Mouse (Mus musculus): ENCODE measurements around the gene Atg10.

The Atg10 gene

GRCm38 (mm10) chr13:90922751-90923612, 300.8 kb downstream of the Atg10 start, which contains the start of gene Rps23:
TSS of gene Rps23 (plus strand) at chr13:90922958.
- in situ Hi-C loops (cut with MboI; ENCODE audit: unreplicated experiment in 2 of 2), result loop anchor here (10.0 kb wide), 2 partner anchors 882 to 1412 kb away; partner anchors contain the start of gene Zcchc9 (in 1 of the 2)

- in situ Hi-C loops (cut with MboI; ENCODE audit: unreplicated experiment in 2 of 2), result no loop called here
These were observed 309.0 kb downstream of the Atg10 start for GRCm38 (mm10) chr13:90914721-90915120.

GRCm38 (mm10) chr13:90913675-90914192, 310.0 kb downstream of the Atg10 start:
- in situ Hi-C loops (cut with MboI; ENCODE audit: unreplicated experiment in 2 of 2), result no loop called here

GRCm38 (mm10) chr13:90912760-90913674, 310.8 kb downstream of the Atg10 start:
- in situ Hi-C loops (cut with MboI; ENCODE audit: unreplicated experiment in 2 of 2), result no loop called here

- in situ Hi-C loops (cut with MboI; ENCODE audit: unreplicated experiment in 2 of 2), result no loop called here
These were observed 316.4 kb downstream of the Atg10 start for GRCm38 (mm10) chr13:90907376-90907775.

- in situ Hi-C loops (cut with MboI; ENCODE audit: unreplicated experiment in 2 of 2), result no loop called here
These were observed 318.6 kb downstream of the Atg10 start, which contains the start of gene Atp6ap1l for GRCm38 (mm10) chr13:90905176-90905575. TSS of gene Atp6ap1l (minus strand) at chr13:90905355.

- in situ Hi-C loops (cut with MboI; ENCODE audit: unreplicated experiment in 2 of 2), result no loop called here
These were observed 326.9 kb downstream of the Atg10 start for GRCm38 (mm10) chr13:90896821-90897220.

GRCm38 (mm10) chr13:90896098-90896497, 327.7 kb downstream of the Atg10 start:
- in situ Hi-C loops (cut with MboI; ENCODE audit: unreplicated experiment in 2 of 2), result no loop called here

GRCm38 (mm10) chr13:90894819-90895218, 328.9 kb downstream of the Atg10 start:
- in situ Hi-C loops (cut with MboI; ENCODE audit: unreplicated experiment in 2 of 2), result no loop called here

- in situ Hi-C loops (cut with MboI; ENCODE audit: unreplicated experiment in 2 of 2), result no loop called here
These were observed 333.7 kb downstream of the Atg10 start for GRCm38 (mm10) chr13:90890111-90890510.

GRCm38 (mm10) chr13:90886568-90886983, 337.2 kb downstream of the Atg10 start:
- in situ Hi-C loops (cut with MboI; ENCODE audit: unreplicated experiment in 2 of 2), result no loop called here

GRCm38 (mm10) chr13:90885856-90886532, 337.8 kb downstream of the Atg10 start:
- in situ Hi-C loops (cut with MboI; ENCODE audit: unreplicated experiment in 2 of 2), result no loop called here
